Mouse (Mus musculus) hindbrain, embryonic 13.5 days (tissue): ENCODE measurements around the gene Rab6a. TPM values are rescaled to one million over a fixed set of nuclear protein-coding genes. Genes with fewer than 3 reads are reported as not detected.

Source experiments
- ATAC-seq: fragments of 200-750 bp; cut with Nextera tagmentation; 2 replicates; pipeline ENCODE4 v1.8.0; 2017; ENCODE audit warnings: moderate TSS enrichment; ENCODE audit not compliant: low FRiP score
- H3K27ac ChIP-seq: fragments of 300-500 bp; sonication (generic); 2 replicates; pipeline ENCODE4 v1.5.1; 2015; ENCODE audit warnings: inconsistent platforms, mild to moderate bottlenecking, moderate library complexity
- H3K27me3 ChIP-seq: fragments of 300-500 bp; sonication (generic); 2 replicates; pipeline ENCODE4 v1.6.1; 2015; ENCODE audit warnings: mild to moderate bottlenecking, inconsistent platforms
- H3K36me3 ChIP-seq: fragments of 300-500 bp; sonication (generic); 2 replicates; pipeline ENCODE4 v1.6.1; 2015; ENCODE audit warnings: mild to moderate bottlenecking, inconsistent platforms
- H3K4me1 ChIP-seq: fragments of 300-500 bp; sonication (generic); replicated peaks from 2 replicates; pipeline ENCODE4 v1.6.1; 2015; ENCODE audit warnings: inconsistent platforms
- H3K4me2 ChIP-seq: fragments of 300-500 bp; sonication (generic); 2 replicates; pipeline ENCODE4 v1.6.1; 2015; ENCODE audit warnings: inconsistent platforms, mild to moderate bottlenecking, moderate library complexity
- H3K4me3 ChIP-seq: fragments of 300-500 bp; sonication (generic); 2 replicates; pipeline ENCODE4 v1.5.1; 2015; ENCODE audit warnings: mild to moderate bottlenecking, inconsistent platforms
- H3K9ac ChIP-seq: fragments of 300-500 bp; sonication (generic); 2 replicates; pipeline ENCODE4 v1.6.1; 2015; ENCODE audit warnings: mild to moderate bottlenecking, inconsistent platforms
- H3K9me3 ChIP-seq: fragments of 300-500 bp; sonication (generic); 2 replicates; pipeline ENCODE4 v1.6.1; 2016; ENCODE audit warnings: inconsistent platforms
- WGBS: fragments of 180-500 bp; shearing (Covaris S2); methylation state at CpG from one replicate; pipeline ENCODE4 v1.1.7; 2015; 5-methylcytosine and 5-hydroxymethylcytosine counted together
- polyA plus RNA-seq: library from polyadenylated mRNA; unstranded; fragments of >200 nt; fragmentation: Nextera tagmentation; extraction: Ambion mirVana; gene quantifications from 2 replicates; pipeline ENCODE4 v1.2.1, GENCODE M21; 2015

Gene Rab6a
- polyA plus RNA-seq, 1 experiment from 2014 or later, result 226 TPM

DNA sequence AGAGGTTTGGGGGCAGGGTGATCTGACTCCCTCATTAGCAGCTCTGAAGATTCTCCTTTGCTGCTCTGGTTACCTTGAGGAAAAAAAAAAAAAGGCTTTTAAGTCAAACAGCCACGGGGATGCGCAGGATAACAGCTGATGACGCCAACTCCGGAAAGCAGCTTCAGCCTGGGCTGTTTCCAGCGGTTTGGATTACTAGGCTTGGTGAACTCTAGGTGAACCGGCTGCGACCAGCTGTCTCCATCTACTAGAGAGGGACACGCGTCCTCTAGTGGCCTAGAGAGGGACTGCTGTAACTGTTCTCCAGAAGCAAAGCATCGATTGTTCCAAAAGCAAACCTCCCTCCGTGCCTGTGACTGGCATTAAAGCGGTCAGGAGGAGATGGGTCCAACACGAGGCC is 56.0 kb downstream of the Rab6a start:
- Histone ChIP-seq H3K27ac (0 out of 2 replicates have a peak overlapping the region, but pooled peaks have one; percentile 6), H3K4me3 (no peak overlapping the region)
- peak; percentile 91 for ATAC-seq

GRCm38 (mm10) chr7:100663729-100664304 is 56.6 kb downstream of the Rab6a start:
- Histone ChIP-seq H3K27me3 (no peaks in the 10 kb centered on the region), H3K9ac (no peak overlapping the region; the same call in 1 of the 2 replicates), H3K36me3 (no peaks in the 10 kb centered on the region), H3K4me1 (peaks cover 16% of the 10 kb centered on the region), H3K27ac (no peak overlapping the region), H3K4me3 (no peak overlapping the region), H3K9me3 (no peaks in the 10 kb centered on the region), H3K4me2 (peak overlapping the region; percentile 42)
- 63% methylated on average over 11 of the region's 11 CpGs for WGBS
- peak; percentile 24; the same call in 1 of the 2 replicates for ATAC-seq

More for the DNA sequence above, 56.0 kb downstream of the Rab6a start:
- H3K4me1 ChIP-seq, result peaks cover 19% of the 10 kb centered on the region
- no peaks in the 10 kb centered on the region for H3K36me3 ChIP-seq
- no peaks in the 10 kb centered on the region for H3K9me3 ChIP-seq
- 2% methylated on average over 13 of the region's 13 CpGs for WGBS
- peak overlapping the region; percentile 42 for H3K4me2 ChIP-seq
- H3K9ac ChIP-seq, result no peak overlapping the region; the same call in 1 of the 2 replicates
- H3K27me3 ChIP-seq, result no peaks in the 10 kb centered on the region

GRCm38 (mm10) chr7:100670646-100671045 is 63.4 kb downstream of the Rab6a start:
- Histone ChIP-seq H3K27me3 (no peaks in the 10 kb centered on the region), H3K27ac (no peak overlapping the region), H3K9ac (no peak overlapping the region), H3K4me3 (no peak overlapping the region), H3K9me3 (no peaks in the 10 kb centered on the region), H3K4me1 (0 out of 2 replicates have a peak, but pooled peaks cover 6% of the 10 kb centered on the region), H3K36me3 (no peaks in the 10 kb centered on the region), H3K4me2 (no peak overlapping the region)
- ATAC-seq, result no peak
- 87% methylated on average over 5 of the region's 5 CpGs for WGBS

DNA sequence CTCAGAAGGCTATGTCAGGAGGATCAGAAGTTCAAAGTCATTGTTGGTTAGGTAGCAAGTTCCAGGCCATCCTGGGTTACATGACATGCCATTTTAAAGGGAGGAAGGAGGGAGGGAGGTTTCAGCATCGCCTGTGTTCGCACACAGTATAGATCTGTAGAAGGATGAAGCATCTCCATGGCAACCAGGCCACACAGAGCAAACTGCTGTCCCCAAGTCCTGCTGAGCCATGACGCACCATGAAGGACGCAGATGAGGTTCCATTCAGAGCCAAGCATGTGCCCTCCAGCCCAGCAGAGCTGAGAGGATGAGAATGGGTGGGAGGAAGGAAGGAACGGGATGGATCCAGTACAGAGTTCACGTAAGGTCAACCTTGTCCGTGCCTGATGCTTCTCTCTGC is 66.2 kb downstream of the Rab6a start:
- no peaks in the 10 kb centered on the region for H3K36me3 ChIP-seq
- H3K27me3 ChIP-seq, result no peaks in the 10 kb centered on the region
- H3K4me1 ChIP-seq, result 0 out of 2 replicates have a peak, but pooled peaks cover 6% of the 10 kb centered on the region
- H3K27ac ChIP-seq, result no peak overlapping the region
- H3K9ac ChIP-seq, result no peak overlapping the region
- ATAC-seq, result no peak
- H3K4me3 ChIP-seq, result no peak overlapping the region
- H3K9me3 ChIP-seq, result no peaks in the 10 kb centered on the region
- no peak overlapping the region for H3K4me2 ChIP-seq
- 34% methylated on average over 7 of the region's 7 CpGs for WGBS

DNA sequence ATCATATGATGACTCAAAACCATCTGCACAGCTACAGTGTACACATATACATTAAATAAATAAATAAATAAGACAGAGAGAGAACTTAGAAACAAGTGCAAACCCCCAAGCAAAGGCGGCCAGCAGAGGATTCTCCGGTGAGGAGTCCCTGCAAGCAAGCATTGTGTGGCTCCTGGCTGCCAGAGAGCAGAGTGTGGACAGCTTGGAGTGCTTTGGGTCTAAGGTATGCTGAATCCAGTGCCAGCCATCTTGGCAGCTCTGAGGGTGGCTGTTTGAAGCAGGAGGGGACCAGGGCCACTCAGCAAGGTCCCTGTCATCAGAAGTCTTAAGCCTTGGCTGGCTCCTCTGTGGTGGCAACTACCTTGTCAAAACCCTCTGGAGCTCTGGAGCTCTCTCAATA is 67.7 kb downstream of the Rab6a start:
- no peaks in the 10 kb centered on the region for H3K27me3 ChIP-seq
- H3K27ac ChIP-seq, result no peak overlapping the region
- H3K4me3 ChIP-seq, result no peak overlapping the region
- H3K4me1 ChIP-seq, result 0 out of 2 replicates have a peak, but pooled peaks cover 6% of the 10 kb centered on the region
- 94% methylated on average over 2 of the region's 2 CpGs for WGBS
- no peak overlapping the region for H3K9ac ChIP-seq
- no peaks in the 10 kb centered on the region for H3K9me3 ChIP-seq
- H3K36me3 ChIP-seq, result no peaks in the 10 kb centered on the region
- no peak overlapping the region for H3K4me2 ChIP-seq
- ATAC-seq, result no peak

GRCm38 (mm10) chr7:100678052-100678451 is 70.8 kb downstream of the Rab6a start:
- Histone ChIP-seq H3K4me1 (0 out of 2 replicates have a peak, but pooled peaks cover 7% of the 10 kb centered on the region), H3K27ac (no peak overlapping the region), H3K27me3 (no peaks in the 10 kb centered on the region), H3K4me3 (no peak overlapping the region), H3K9ac (no peak overlapping the region), H3K4me2 (no peak overlapping the region), H3K36me3 (no peaks in the 10 kb centered on the region), H3K9me3 (no peaks in the 10 kb centered on the region)
- 86% methylated on average over 5 of the region's 5 CpGs for WGBS
- ATAC-seq, result no peak

DNA sequence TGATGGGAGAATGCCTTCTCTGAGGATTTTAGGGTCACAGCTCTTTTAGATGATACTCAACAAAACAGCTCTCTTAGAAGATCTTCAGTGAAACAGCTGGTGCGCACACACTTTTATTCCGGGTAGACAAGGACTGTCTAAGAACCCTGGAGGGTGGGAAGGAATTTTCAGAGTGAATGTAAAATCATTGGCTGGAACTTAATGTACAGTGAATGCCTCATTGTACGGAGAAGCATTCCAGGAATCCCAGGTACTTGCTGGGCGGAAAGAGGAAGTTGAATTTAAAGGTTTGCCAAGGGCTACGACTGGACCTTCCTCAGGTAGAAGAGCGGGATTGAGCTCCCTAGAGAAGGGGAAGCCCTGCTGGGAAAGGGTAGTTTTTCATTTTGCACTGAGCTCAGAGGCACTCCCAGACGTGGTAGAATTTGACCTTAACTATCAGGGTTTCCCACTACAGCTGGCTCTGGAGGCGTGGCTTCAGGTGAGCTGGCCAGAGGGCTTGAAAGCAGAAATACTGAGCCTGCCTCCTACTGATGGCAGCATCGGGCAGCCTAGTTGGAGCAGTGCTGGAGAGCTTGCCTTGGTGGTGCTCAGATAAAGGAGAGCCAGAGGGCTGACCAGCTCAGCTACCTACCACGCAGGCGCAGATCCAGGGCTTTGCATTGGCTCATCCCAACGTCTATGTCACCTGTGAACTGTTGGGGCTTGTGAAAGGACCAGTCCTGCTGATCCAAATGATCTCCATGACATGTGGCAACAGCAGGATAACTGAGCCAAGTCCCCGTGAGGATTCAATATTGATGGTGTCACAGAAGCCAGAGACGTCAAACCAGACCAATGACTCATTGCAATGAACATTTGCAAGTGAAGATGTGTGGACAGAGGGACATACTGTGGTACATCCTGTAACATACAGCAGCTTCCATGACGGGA is 72.0 kb downstream of the Rab6a start:
- no peaks in the 10 kb centered on the region for H3K36me3 ChIP-seq
- 74% methylated on average over 15 of the region's 15 CpGs for WGBS

DNA sequence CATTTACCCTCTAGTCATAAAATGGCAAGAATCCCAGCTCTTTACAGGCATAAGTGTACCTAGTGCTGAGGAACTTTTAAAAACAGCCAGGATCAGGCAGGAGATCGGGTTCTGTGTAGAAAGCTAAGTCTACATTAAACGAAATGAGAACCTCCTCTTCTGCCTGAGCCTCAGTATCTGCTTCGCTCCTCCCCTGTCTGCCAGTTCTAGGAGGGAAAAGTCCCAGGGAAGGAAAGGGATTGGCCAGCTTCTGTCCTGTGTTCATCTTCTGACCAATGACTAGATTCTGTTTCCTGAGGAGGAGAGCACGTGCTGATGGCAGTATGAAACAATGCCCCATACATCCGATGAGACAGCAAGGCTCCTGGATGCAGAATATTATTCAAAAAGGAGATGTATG is 73.9 kb downstream of the Rab6a start:
- Histone ChIP-seq H3K36me3 (no peaks in the 10 kb centered on the region), H3K4me2 (no peak overlapping the region), H3K4me1 (0 out of 2 replicates have a peak, but pooled peaks cover 3% of the 10 kb centered on the region), H3K27ac (no peak overlapping the region), H3K9me3 (no peaks in the 10 kb centered on the region), H3K27me3 (no peaks in the 10 kb centered on the region), H3K4me3 (no peak overlapping the region), H3K9ac (no peak overlapping the region)
- 55% methylated on average over 5 of the region's 5 CpGs for WGBS
- ATAC-seq, result no peak

More for the DNA sequence above, 72.0 kb downstream of the Rab6a start:
- H3K9me3 ChIP-seq, result no peaks in the 10 kb centered on the region
- no peak for ATAC-seq
- H3K27ac ChIP-seq, result no peak overlapping the region
- no peak overlapping the region for H3K4me3 ChIP-seq
- no peak overlapping the region for H3K9ac ChIP-seq
- no peak overlapping the region for H3K4me2 ChIP-seq
- no peaks in the 10 kb centered on the region for H3K27me3 ChIP-seq
- H3K4me1 ChIP-seq, result 0 out of 2 replicates have a peak, but pooled peaks cover 3% of the 10 kb centered on the region

DNA sequence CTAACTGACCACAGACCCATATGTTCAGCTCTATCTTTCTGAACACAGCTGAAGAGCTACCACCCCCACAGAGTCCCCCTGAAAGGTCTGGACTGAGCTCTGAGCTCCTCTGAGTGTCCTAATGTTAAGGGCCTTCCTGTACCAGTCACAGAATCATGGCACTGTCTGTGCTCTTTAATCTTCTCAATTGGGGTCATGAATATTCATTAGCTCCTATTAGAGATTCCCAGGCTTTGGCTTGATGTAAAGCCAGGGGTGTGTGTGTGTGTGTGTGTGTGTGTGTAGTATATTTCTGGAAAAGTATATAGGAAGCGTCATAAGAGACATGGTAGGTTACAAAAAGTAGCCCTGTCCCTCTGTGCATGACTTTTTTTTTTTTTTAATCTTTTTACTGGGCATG is 76.0 kb downstream of the Rab6a start:
- 91% methylated on average over 1 of the region's 1 CpGs for WGBS
- Histone ChIP-seq H3K4me1 (0 out of 2 replicates have a peak, but pooled peaks cover 3% of the 10 kb centered on the region), H3K9me3 (no peaks in the 10 kb centered on the region), H3K27me3 (no peaks in the 10 kb centered on the region), H3K9ac (no peak overlapping the region), H3K36me3 (no peaks in the 10 kb centered on the region), H3K4me3 (no peak overlapping the region), H3K27ac (no peak overlapping the region), H3K4me2 (no peak overlapping the region)
- no peak for ATAC-seq

DNA sequence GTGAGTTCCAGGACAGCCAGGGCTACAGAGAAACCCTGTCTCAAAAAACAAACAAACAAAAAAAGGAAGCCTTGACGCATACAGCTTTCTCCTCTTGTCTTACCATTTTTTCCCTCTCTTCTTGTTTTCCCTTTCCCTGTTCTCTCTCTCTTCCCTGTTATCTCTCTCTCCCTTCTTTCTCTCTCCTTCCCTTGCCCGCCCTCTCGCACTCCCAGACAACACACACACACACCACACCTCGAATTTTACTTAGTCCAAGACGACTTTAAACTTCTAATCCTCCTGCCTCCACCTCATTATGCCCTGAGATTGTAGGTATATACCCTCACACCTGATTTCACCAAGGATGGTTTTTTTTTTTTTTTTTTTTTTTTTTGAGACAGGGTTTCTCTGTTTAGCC is 76.9 kb downstream of the Rab6a start:
- no peak overlapping the region for H3K9ac ChIP-seq
- no peak overlapping the region for H3K4me2 ChIP-seq
- H3K4me1 ChIP-seq, result 0 out of 2 replicates have a peak, but pooled peaks cover 3% of the 10 kb centered on the region
- no peaks in the 10 kb centered on the region for H3K36me3 ChIP-seq
- H3K27ac ChIP-seq, result no peak overlapping the region
- H3K4me3 ChIP-seq, result no peak overlapping the region
- ATAC-seq, result no peak
- H3K9me3 ChIP-seq, result no peaks in the 10 kb centered on the region
- 76% methylated on average over 5 of the region's 5 CpGs for WGBS
- H3K27me3 ChIP-seq, result no peaks in the 10 kb centered on the region

GRCm38 (mm10) chr7:100684538-100684937 is 77.3 kb downstream of the Rab6a start:
- Histone ChIP-seq H3K9ac (no peak overlapping the region), H3K4me1 (0 out of 2 replicates have a peak, but pooled peaks cover 3% of the 10 kb centered on the region), H3K36me3 (no peaks in the 10 kb centered on the region), H3K9me3 (no peaks in the 10 kb centered on the region), H3K4me2 (no peak overlapping the region), H3K27ac (no peak overlapping the region), H3K4me3 (no peak overlapping the region), H3K27me3 (no peaks in the 10 kb centered on the region)
- ATAC-seq, result no peak
- WGBS, result 55% methylated on average over 7 of the region's 7 CpGs
